Comparison of ENCODE assay signal across 8 mouse cellular contexts in the genomic region with DNA sequence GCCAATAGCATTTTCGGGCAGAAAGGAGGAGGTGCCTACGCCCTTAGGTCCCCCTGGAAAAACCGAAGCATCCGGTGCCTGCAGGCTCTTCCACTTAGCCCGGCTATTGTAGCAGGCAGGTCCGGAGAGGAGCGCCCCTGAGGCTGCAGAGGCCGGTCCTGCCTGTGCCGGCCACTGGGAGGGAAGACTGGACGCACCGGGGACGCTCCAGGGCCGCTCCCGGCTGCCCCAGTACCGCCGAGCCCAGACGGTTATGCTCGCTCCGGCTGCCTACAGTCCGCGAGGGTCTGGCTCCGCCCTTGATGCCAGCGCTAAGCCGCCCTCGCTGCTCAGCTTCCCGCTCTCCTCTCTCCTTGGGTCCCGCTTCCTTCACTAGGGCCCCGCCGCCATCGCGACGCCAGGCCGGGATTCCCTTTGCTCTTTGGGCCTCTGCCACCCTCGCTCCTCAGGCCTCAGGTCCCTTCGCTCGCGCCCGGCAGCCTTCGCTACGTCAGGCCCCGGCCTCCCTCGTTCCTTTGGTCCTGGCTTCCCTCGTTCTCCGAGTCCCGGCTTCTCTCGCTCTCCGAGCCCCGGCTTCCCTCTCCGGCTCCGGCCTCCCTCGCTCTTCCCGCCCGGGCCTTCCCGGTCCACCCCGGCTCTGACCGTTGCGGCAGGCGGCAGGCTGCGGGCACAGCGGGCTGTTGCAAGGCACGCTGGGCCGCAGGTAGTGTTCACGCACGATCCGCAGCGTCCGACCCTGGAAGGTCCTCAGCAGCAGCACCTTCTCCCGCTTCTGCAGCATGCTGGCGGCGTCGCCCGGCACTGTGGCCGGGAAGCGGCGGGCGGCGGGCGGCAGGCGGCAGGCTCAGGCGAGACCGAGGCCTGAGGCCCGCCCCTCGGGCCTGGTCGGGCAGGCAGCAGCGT. TPM values are rescaled to one million over a fixed set of nuclear protein-coding genes. Genes with fewer than 3 reads are reported as not detected.
DNase-seq lines count a peak whose midpoint lies in the region; ATAC-seq and TF ChIP-seq lines count a peak whose summit lies in the region.

No protein-coding gene starts in this region.

- H3K36me3 ChIP-seq in CH12.LX (replicated peaks in 1 of 2; ENCODE audit: control insufficient read depth in 1 of 2, insufficient read depth in 1 of 2, low read length in 1 of 2), result peaks cover 0 to 18% of the 10 kb centered on the region in 2 experiments
- peaks cover 17% of the 10 kb centered on the region for H3K36me3 ChIP-seq in forebrain, embryonic 10.5 days (replicated peaks)
- H3K36me3 ChIP-seq in heart, embryonic 16.5 days (ENCODE audit: control insufficient read depth, insufficient read depth), result peaks cover 4% of the 10 kb centered on the region; the same call in 1 of the 2 replicates
- peaks cover 15% of the 10 kb centered on the region for H3K36me3 ChIP-seq in liver, embryonic 13.5 days
- H3K36me3 ChIP-seq in stomach, embryonic 14.5 days (ENCODE audit: control insufficient read depth, insufficient read depth, low read length), result peaks cover 8% of the 10 kb centered on the region; the same call in 1 of the 2 replicates

- no peak for TF ChIP-seq EP300 in CH12.LX (IDR thresholded peaks at IDR 0.05; ENCODE audit: low read length)

- no peaks in the 10 kb centered on the region for H3K27me3 ChIP-seq in CH12.LX (replicated peaks)
- H3K27me3 ChIP-seq in forebrain, embryonic 10.5 days (ENCODE audit: poor library complexity, severe bottlenecking), result no peaks in the 10 kb centered on the region
- no peaks in the 10 kb centered on the region for H3K27me3 ChIP-seq in heart, embryonic 16.5 days (ENCODE audit: control insufficient read depth, insufficient read depth, low read length)
- H3K27me3 ChIP-seq in liver, embryonic 13.5 days, result no peaks in the 10 kb centered on the region
- H3K27me3 ChIP-seq in stomach, embryonic 14.5 days (ENCODE audit: control insufficient read depth, insufficient read depth, low read length), result no peaks in the 10 kb centered on the region

- peak; percentile 89 for ATAC-seq in heart, embryonic 16.5 days (replicated peaks; ENCODE audit: extremely low read depth, insufficient read depth, low FRiP score)
- peak; percentile 88 for ATAC-seq in liver, embryonic 13.5 days (ENCODE audit: low read depth)
- peak; percentile 91 for ATAC-seq in stomach, embryonic 14.5 days (ENCODE audit: insufficient number of reproducible peaks, insufficient read depth, low FRiP score, low read depth)

- in situ Hi-C loops in CH12.LX (cut with MboI; ENCODE audit: low pct_ligation_motif_present, low pct_unique_long_range_greater_than_20kb, low sequenced_read_pairs), result no loop called here

- no peak for TF ChIP-seq CTCF in CH12.LX (conservative IDR thresholded peaks at IDR 0.05 in 1 of 2, IDR thresholded peaks at IDR 0.05 in 1 of 2; ENCODE audit: low read depth in 2 of 2, low read length in 2 of 2)

- peak; percentile 61 for DNase-seq in CH12.LX (ENCODE audit: extremely low read depth)
- peak; percentile 50 for DNase-seq in c-Kit-positive CD71-negative TER-119-negative erythroid progenitor cells, embryonic 14.5 days (ENCODE audit: low read depth)
- DNase-seq in forebrain, embryonic 10.5 days (ENCODE audit: extremely low spot score, low spot score), result peak; percentile 82
- DNase-seq in kidney, postnatal 25 days, result peak; percentile 72 to 87
- DNase-seq in liver, embryonic 13.5 days, result peak; percentile 71
- DNase-seq in natural killer cell, adult 2 months (ENCODE audit: low spot score in 2 of 2), result peak; percentile 60 to 66

- peaks cover 0 to 16% of the 10 kb centered on the region in 2 experiments; a peak in 2 of 4 replicates for H3K4me1 ChIP-seq in CH12.LX (ENCODE audit: control insufficient read depth in 1 of 2, insufficient read depth in 2 of 2)
- peaks cover 25% of the 10 kb centered on the region for H3K4me1 ChIP-seq in forebrain, embryonic 10.5 days
- peaks cover 16% of the 10 kb centered on the region for H3K4me1 ChIP-seq in heart, embryonic 16.5 days (ENCODE audit: control insufficient read depth, insufficient read depth, low read length)
- H3K4me1 ChIP-seq in liver, embryonic 13.5 days (replicated peaks), result peaks cover 30% of the 10 kb centered on the region
- H3K4me1 ChIP-seq in stomach, embryonic 14.5 days (ENCODE audit: control insufficient read depth, insufficient read depth, low read length), result peaks cover 6% of the 10 kb centered on the region; the same call in 1 of the 2 replicates

- peak; percentile 75 for TF ChIP-seq POLR2A in CH12.LX (IDR thresholded peaks at IDR 0.05; ENCODE audit: low read depth, low read length)

- no peaks in the 10 kb centered on the region; the same call in 1 of the 2 replicates for H3K79me2 ChIP-seq in CH12.LX (replicated peaks; ENCODE audit: control insufficient read depth, extremely low read depth, insufficient read depth, poor library complexity, severe bottlenecking)

- H3K27ac ChIP-seq in CH12.LX (ENCODE audit: insufficient read depth, low read depth), result peak overlapping the region; percentile 91
- H3K27ac ChIP-seq in forebrain, embryonic 10.5 days, result peak overlapping the region; percentile 100
- peak overlapping the region; percentile 100 for H3K27ac ChIP-seq in heart, embryonic 16.5 days (ENCODE audit: low read length)
- H3K27ac ChIP-seq in liver, embryonic 13.5 days, result peak overlapping the region; percentile 94
- H3K27ac ChIP-seq in stomach, embryonic 14.5 days (ENCODE audit: low read length), result peak overlapping the region; percentile 100

- H3K4me2 ChIP-seq in CH12.LX (ENCODE audit: insufficient read depth, low read depth, poor library complexity, severe bottlenecking), result peak overlapping the region; percentile 76; the same call in 1 of the 2 replicates
- H3K4me2 ChIP-seq in heart, embryonic 16.5 days (ENCODE audit: low read depth, low read length), result peak overlapping the region; percentile 93
- peak overlapping the region; percentile 94 for H3K4me2 ChIP-seq in liver, embryonic 13.5 days
- peak overlapping the region; percentile 80 for H3K4me2 ChIP-seq in stomach, embryonic 14.5 days (replicated peaks; ENCODE audit: low read depth, low read length)

- under 1% methylated on average over 85 of the region's 85 CpGs for WGBS in forebrain, embryonic 10.5 days
- under 1% methylated on average over 85 of the region's 85 CpGs for WGBS in heart, embryonic 16.5 days
- under 1% methylated on average over 85 of the region's 85 CpGs for WGBS in liver, embryonic 13.5 days (ENCODE audit: insufficient replicate concordance)
- WGBS in stomach, embryonic 14.5 days, result under 1% methylated on average over 73 of the region's 85 CpGs

- dilution Hi-C loops in CH12.LX (cut with MboI; ENCODE audit: extremely low pct_ligation_motif_present, extremely low pct_unique_long_range_greater_than_20kb, low sequenced_read_pairs), result no loop called here

- no peak for TF ChIP-seq RAD21 in CH12.LX (IDR thresholded peaks at IDR 0.05; ENCODE audit: low read depth, low read length)

- H3K9me3 ChIP-seq in CH12.LX (replicated peaks; ENCODE audit: low read length), result no peaks in the 10 kb centered on the region
- no peaks in the 10 kb centered on the region for H3K9me3 ChIP-seq in forebrain, embryonic 10.5 days
- H3K9me3 ChIP-seq in heart, embryonic 16.5 days (replicated peaks; ENCODE audit: control insufficient read depth, low read length), result no peaks in the 10 kb centered on the region
- H3K9me3 ChIP-seq in liver, embryonic 13.5 days (replicated peaks), result no peaks in the 10 kb centered on the region
- no peaks in the 10 kb centered on the region for H3K9me3 ChIP-seq in stomach, embryonic 14.5 days (ENCODE audit: control insufficient read depth, low read depth, low read length)

- peak overlapping the region; percentile 91 for H3K9ac ChIP-seq in CH12.LX (ENCODE audit: insufficient read depth, low read depth)
- peak overlapping the region; percentile 100 for H3K9ac ChIP-seq in heart, embryonic 16.5 days (ENCODE audit: low read length)
- H3K9ac ChIP-seq in liver, embryonic 13.5 days, result peak overlapping the region; percentile 98
- H3K9ac ChIP-seq in stomach, embryonic 14.5 days (replicated peaks; ENCODE audit: low read depth, low read length), result peak overlapping the region; percentile 99

- H3K4me3 ChIP-seq in CH12.LX (replicated peaks in 1 of 3; ENCODE audit: low read depth in 2 of 3, low read length in 2 of 3, poor library complexity in 1 of 3), result peak overlapping the region; percentile 52 to 95 (median 81)
- peak overlapping the region; percentile 59 for H3K4me3 ChIP-seq in forebrain, embryonic 10.5 days
- H3K4me3 ChIP-seq in heart, embryonic 16.5 days (ENCODE audit: low read length), result peak overlapping the region; percentile 81
- H3K4me3 ChIP-seq in liver, embryonic 13.5 days (replicated peaks), result peak overlapping the region; percentile 82
- peak overlapping the region; percentile 67 for H3K4me3 ChIP-seq in stomach, embryonic 14.5 days (ENCODE audit: low read depth, low read length)

TF ChIP-seq in CH12.LX, 34 proteins besides CTCF, POLR2A, EP300 and RAD21 (continues in another document):
- no peak for TF ChIP-seq RCOR1 (conservative IDR thresholded peaks at IDR 0.05; ENCODE audit: low read depth, low read length)

RNA-seq across cellular contexts. Expression of gene Dis3l, which starts 0.5 kb away (rescaled TPM):
- total RNA-seq in CH12.LX (2012; rRNA removed), result 8.8 and 9.0 TPM in 2 replicates
- 6.6 and 6.8 TPM in 2 replicates for total RNA-seq in CH12.LX (2014; rRNA removed)
- polyA plus RNA-seq in CH12.LX (2012; ENCODE audit: insufficient read length, low read depth), result 9.5 and 9.6 TPM in 2 replicates
- polyA plus RNA-seq in forebrain, embryonic 10.5 days (2016; fragmentation: Nextera tagmentation; extraction: Ambion mirVana), result 21.2 and 21.9 TPM in 2 replicates
- 19.6 and 21.2 TPM in 2 replicates for polyA plus RNA-seq in heart, embryonic 16.5 days (2015; fragmentation: Nextera tagmentation; extraction: Ambion mirVana)
- 9.8 and 12.0 TPM in 2 replicates for polyA plus RNA-seq in liver, embryonic 13.5 days (2015; fragmentation: Nextera tagmentation; extraction: Ambion mirVana)
- 22.9 and 23.4 TPM in 2 replicates for polyA plus RNA-seq in stomach, embryonic 14.5 days (2014; fragmentation: Nextera tagmentation; extraction: Ambion mirVana)

RNA-seq across cellular contexts. Expression of gene Megf11, which starts 44.8 kb away (rescaled TPM):
- total RNA-seq in CH12.LX (2012; rRNA removed), result 0.04 TPM in 2 replicates
- not detected in 2 replicates for total RNA-seq in CH12.LX (2014; rRNA removed)
- 0.19 and 0.59 TPM in 2 replicates for polyA plus RNA-seq in CH12.LX (2012; ENCODE audit: insufficient read length, low read depth)
- polyA plus RNA-seq in forebrain, embryonic 10.5 days (2016; fragmentation: Nextera tagmentation; extraction: Ambion mirVana), result 0.92 and 0.99 TPM in 2 replicates
- polyA plus RNA-seq in heart, embryonic 16.5 days (2015; fragmentation: Nextera tagmentation; extraction: Ambion mirVana), result 0.58 and 0.59 TPM in 2 replicates
- 0.23 and 0.38 TPM in 2 replicates for polyA plus RNA-seq in liver, embryonic 13.5 days (2015; fragmentation: Nextera tagmentation; extraction: Ambion mirVana)
- 1.9 and 2.0 TPM in 2 replicates for polyA plus RNA-seq in stomach, embryonic 14.5 days (2014; fragmentation: Nextera tagmentation; extraction: Ambion mirVana)

RNA-seq across cellular contexts. Expression of gene Tipin, which starts 59.2 kb away (rescaled TPM):
- total RNA-seq in CH12.LX (2012; rRNA removed) (179 and 248 TPM in 2 replicates), CH12.LX (2014; rRNA removed) (443 and 624 TPM in 2 replicates)
- 204 and 235 TPM in 2 replicates for polyA plus RNA-seq in CH12.LX (2012; ENCODE audit: insufficient read length, low read depth)
- polyA plus RNA-seq in forebrain, embryonic 10.5 days (2016; fragmentation: Nextera tagmentation; extraction: Ambion mirVana), result 330 and 333 TPM in 2 replicates
- 101 and 110 TPM in 2 replicates for polyA plus RNA-seq in heart, embryonic 16.5 days (2015; fragmentation: Nextera tagmentation; extraction: Ambion mirVana)
- 284 and 311 TPM in 2 replicates for polyA plus RNA-seq in liver, embryonic 13.5 days (2015; fragmentation: Nextera tagmentation; extraction: Ambion mirVana)
- polyA plus RNA-seq in stomach, embryonic 14.5 days (2014; fragmentation: Nextera tagmentation; extraction: Ambion mirVana), result 219 and 235 TPM in 2 replicates

Comparison
In these comparisons a context has a peak if more than half of its experiments do, and no peak if none do; other contexts are left out.
1. Peak in every context shown above with its lines: DNase-seq, ATAC-seq, H3K4me3 ChIP-seq and H3K27ac ChIP-seq.